Mouse (Mus musculus) liver, adult 2 months (tissue): ENCODE data around the gene Tfdp1.

Experiments
- CTCF ChIP-seq: fragments of 200-500 bp; IDR thresholded peaks from 2 replicates; pipeline ENCODE4 v1.5.1; 2011; ENCODE audit warnings: low read depth, low read length, control low read depth
- POLR2A ChIP-seq: fragments of 200-500 bp; IDR thresholded peaks from 2 replicates; pipeline ENCODE4 v1.6.1; 2011; ENCODE audit warnings: low read length, control low read depth; ENCODE audit not compliant: insufficient read depth; ENCODE audit errors: extremely low read depth

DNA sequence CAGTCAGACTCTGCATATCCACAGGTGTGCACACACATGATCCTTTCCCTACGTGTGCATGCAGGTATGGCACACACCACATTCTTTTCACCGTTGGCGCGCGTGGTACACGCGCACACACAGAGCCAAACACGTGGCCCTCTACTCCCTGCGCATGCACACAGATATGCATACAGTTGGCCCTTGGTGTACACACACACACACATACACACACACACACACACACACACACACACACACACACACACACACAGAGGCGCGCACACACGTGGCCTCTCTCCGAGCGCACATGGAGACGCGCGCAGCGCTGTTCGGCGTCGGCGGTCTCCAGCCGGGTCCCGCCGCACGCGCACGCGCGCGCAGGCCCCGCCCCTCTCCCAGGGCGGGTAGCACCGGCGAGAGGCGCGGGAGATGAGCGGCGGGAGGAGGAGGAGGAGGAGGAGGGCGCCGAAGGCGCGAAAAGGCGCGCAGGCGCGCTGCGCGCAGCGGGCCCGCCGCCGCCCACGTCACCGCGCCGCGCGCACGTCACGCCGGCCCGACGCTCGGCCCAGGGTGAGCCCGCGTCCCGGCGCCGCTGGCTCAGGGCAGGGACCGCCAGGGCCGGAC, at the start of gene Tfdp1:
- TF ChIP-seq CTCF (no peak), POLR2A (no peak)
